Mouse (Mus musculus) spleen, embryonic (tissue): ENCODE measurements around the gene Kctd15.

Experiments
- CTCF ChIA-PET: fragments of 350-600 bp; sonication (Branson Sonifier 250); formaldehyde crosslinking; loops from one replicate; lab custom pipeline; 2022; lab: Charles Lee

Kctd15 gene

GRCm38 (mm10) chr7:34656632-34657031, at the start of gene Kctd15:
Gene Kctd15, minus strand, starts transcription at chr7:34656732.
- CTCF ChIA-PET = no interaction called here

- CTCF ChIA-PET = no interaction called here
Observed at GRCm38 (mm10) chr7:34704401-34704800, 47.9 kb upstream of the Kctd15 start.

GRCm38 (mm10) chr7:34703437-34703836, 46.9 kb upstream of the Kctd15 start:
- CTCF ChIA-PET = no interaction called here

- CTCF ChIA-PET = no interaction called here
Observed at GRCm38 (mm10) chr7:34702718-34703351, 46.3 kb upstream of the Kctd15 start.

- CTCF ChIA-PET = no interaction called here
Observed at GRCm38 (mm10) chr7:34699888-34700287, 43.4 kb upstream of the Kctd15 start.

GRCm38 (mm10) chr7:34698221-34698620, 41.7 kb upstream of the Kctd15 start:
- CTCF ChIA-PET = no interaction called here

GRCm38 (mm10) chr7:34696086-34696485, 39.6 kb upstream of the Kctd15 start:
- CTCF ChIA-PET = interaction anchor here (0.5 kb wide), 1 partner anchor 75 kb away, joined by 5 read pairs; no protein-coding TSS in a partner anchor

- CTCF ChIA-PET = no interaction called here
Observed at GRCm38 (mm10) chr7:34694898-34695297, 38.4 kb upstream of the Kctd15 start.

GRCm38 (mm10) chr7:34693916-34694315, 37.4 kb upstream of the Kctd15 start:
- CTCF ChIA-PET = no interaction called here

GRCm38 (mm10) chr7:34693072-34693471, 36.5 kb upstream of the Kctd15 start:
- CTCF ChIA-PET = no interaction called here

GRCm38 (mm10) chr7:34690111-34690510, 33.6 kb upstream of the Kctd15 start:
- CTCF ChIA-PET = no interaction called here

- CTCF ChIA-PET = no interaction called here
Observed at GRCm38 (mm10) chr7:34689028-34689427, 32.5 kb upstream of the Kctd15 start.

- CTCF ChIA-PET = no interaction called here
Observed at GRCm38 (mm10) chr7:34685801-34686200, 29.3 kb upstream of the Kctd15 start.

- CTCF ChIA-PET = no interaction called here
Observed at GRCm38 (mm10) chr7:34685176-34685575, 28.6 kb upstream of the Kctd15 start.

GRCm38 (mm10) chr7:34680771-34681421, 24.4 kb upstream of the Kctd15 start:
- CTCF ChIA-PET = no interaction called here

- CTCF ChIA-PET = no interaction called here
Observed at GRCm38 (mm10) chr7:34679886-34680285, 23.4 kb upstream of the Kctd15 start.

GRCm38 (mm10) chr7:34675831-34676514, 19.4 kb upstream of the Kctd15 start:
- CTCF ChIA-PET = interaction anchor here (0.7 kb wide), 2 partner anchors 312 to 503 kb away, joined by 3 to 25 read pairs; no protein-coding TSS in a partner anchor

- CTCF ChIA-PET = no interaction called here
Observed at GRCm38 (mm10) chr7:34675120-34675790, 18.7 kb upstream of the Kctd15 start.

GRCm38 (mm10) chr7:34672916-34673315, 16.4 kb upstream of the Kctd15 start:
- CTCF ChIA-PET = interaction anchor here (0.6 kb wide), 1 partner anchor 444 kb away, joined by 3 read pairs; no protein-coding TSS in a partner anchor

- CTCF ChIA-PET = interaction anchor here (2.1 kb wide), 1 partner anchor 264 kb away, joined by 4 read pairs; no protein-coding TSS in a partner anchor
Observed at GRCm38 (mm10) chr7:34671911-34672310, 15.4 kb upstream of the Kctd15 start.

GRCm38 (mm10) chr7:34670778-34671177, 14.2 kb upstream of the Kctd15 start:
- CTCF ChIA-PET = interaction anchor here (0.6 to 2.1 kb wide), 2 partner anchors 136 to 263 kb away, joined by 4 to 6 read pairs; no protein-coding TSS in a partner anchor

- CTCF ChIA-PET = no interaction called here
Observed at GRCm38 (mm10) chr7:34669336-34669735, 12.8 kb upstream of the Kctd15 start.
